Mouse (Mus musculus) intestine, postnatal 0 days (tissue): ENCODE results near the gene Cops2. TPM values are rescaled to one million over a fixed set of nuclear protein-coding genes. Genes with fewer than 3 reads are reported as not detected.
A peak's percentile ranks its signal among the peaks of the same experiment; 100 is the strongest.

Source experiments
- ATAC-seq: fragments of 200-750 bp; cut with Nextera tagmentation; 2 replicates; pipeline ENCODE4 v1.8.0; 2017; ENCODE audit warnings: mild to moderate bottlenecking, moderate TSS enrichment, moderate library complexity
- H3K27ac ChIP-seq: fragments of 300-500 bp; sonication (generic); 2 replicates; pipeline ENCODE4 v1.5.1; 2014; ENCODE audit warnings: mild to moderate bottlenecking, low read depth, low read length, moderate library complexity
- H3K27me3 ChIP-seq: fragments of 300-500 bp; sonication (generic); replicated peaks from 2 replicates; pipeline ENCODE4 v1.6.1; 2014; ENCODE audit warnings: low read length, mixed read lengths; ENCODE audit not compliant: control insufficient read depth, insufficient read depth
- H3K36me3 ChIP-seq: fragments of 300-500 bp; sonication (generic); 2 replicates; pipeline ENCODE4 v1.6.1; 2014; ENCODE audit warnings: mild to moderate bottlenecking, moderate library complexity; ENCODE audit not compliant: control insufficient read depth, insufficient read depth
- H3K4me1 ChIP-seq: fragments of 300-500 bp; sonication (generic); replicated peaks from 2 replicates; pipeline ENCODE4 v1.6.1; 2014; ENCODE audit warnings: antibody characterized with exemption, low read length, mixed read lengths; ENCODE audit not compliant: control insufficient read depth, insufficient read depth
- H3K4me2 ChIP-seq: fragments of 300-500 bp; sonication (generic); replicated peaks from 2 replicates; pipeline ENCODE4 v1.6.1; 2014; ENCODE audit warnings: low read depth, mild to moderate bottlenecking, moderate library complexity
- H3K4me3 ChIP-seq: fragments of 300-500 bp; sonication (generic); 2 replicates; pipeline ENCODE4 v1.5.1; 2014; ENCODE audit warnings: low read depth, low read length
- H3K9ac ChIP-seq: fragments of 300-500 bp; sonication (generic); 2 replicates; pipeline ENCODE4 v1.6.1; 2014; ENCODE audit warnings: mild to moderate bottlenecking, low read depth, low read length
- H3K9me3 ChIP-seq: fragments of 300-500 bp; sonication (generic); 2 replicates; pipeline ENCODE4 v1.6.1; 2016; ENCODE audit warnings: mixed run types; ENCODE audit not compliant: control insufficient read depth
- CTCF ChIP-seq: sonication (generic); IDR thresholded peaks from 2 replicates; pipeline ENCODE4 v1.5.1; 2016; ENCODE audit warnings: low read depth, mild to moderate bottlenecking, control low read depth, antibody characterized with exemption, moderate library complexity
- WGBS: fragments of 180-500 bp; shearing (Covaris S2); extraction: QIAGEN DNeasy Blood & Tissue Kit; methylation state at CpG from one replicate; pipeline ENCODE4 v1.1.7; 2014; 5-methylcytosine and 5-hydroxymethylcytosine counted together
- polyA plus RNA-seq: library from polyadenylated mRNA; unstranded; fragments of >200 nt; fragmentation: Nextera tagmentation; extraction: Ambion mirVana; gene quantifications from 2 replicates; pipeline ENCODE4 v1.2.1, GENCODE M21; 2015

Gene Cops2
- polyA plus RNA-seq, 1 experiment from 2014 or later, result 28.7 TPM

- Histone ChIP-seq H3K4me3 (no peak overlapping the region), H3K9me3 (no peaks in the 10 kb centered on the region), H3K9ac (no peak overlapping the region), H3K36me3 (no peaks in the 10 kb centered on the region), H3K27ac (peak overlapping the region; percentile 70), H3K4me1 (no peaks in the 10 kb centered on the region), H3K27me3 (no peaks in the 10 kb centered on the region), H3K4me2 (no peak overlapping the region)
- 0 out of 2 replicates have a peak, but pooled peaks have one; percentile 4 for ATAC-seq
- no peak for TF ChIP-seq CTCF
- 63% methylated on average over 5 of the region's 5 CpGs for WGBS
Measured at GRCm38 (mm10) chr2:125789265-125789664, 69.7 kb downstream of the Cops2 start.

DNA sequence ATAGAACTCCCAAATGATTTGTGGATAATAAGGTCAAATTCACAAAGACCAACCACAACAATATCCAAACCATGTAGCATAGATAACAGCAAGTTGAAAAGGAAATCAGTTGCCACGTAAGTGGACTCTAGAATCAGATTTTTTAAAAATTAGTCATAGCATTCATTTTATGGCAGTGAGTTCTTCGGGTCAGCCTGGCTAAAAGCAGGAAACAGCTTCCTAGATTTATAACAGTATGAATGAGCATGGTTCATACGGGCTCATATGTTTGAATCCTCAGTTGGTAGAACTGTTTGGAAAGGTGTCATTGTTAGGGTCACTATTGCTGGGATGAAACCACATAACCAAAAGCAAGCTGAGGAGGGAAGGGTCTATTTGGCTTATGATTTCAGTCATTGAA lies 70.2 kb downstream of the Cops2 start:
- Histone ChIP-seq H3K4me2 (no peak overlapping the region), H3K9ac (no peak overlapping the region), H3K4me1 (no peaks in the 10 kb centered on the region), H3K36me3 (no peaks in the 10 kb centered on the region), H3K4me3 (no peak overlapping the region), H3K27ac (peak overlapping the region; percentile 70), H3K9me3 (no peaks in the 10 kb centered on the region), H3K27me3 (no peaks in the 10 kb centered on the region)
- peak; percentile 74 for ATAC-seq
- no peak for TF ChIP-seq CTCF
- 29% methylated on average over 3 of the region's 3 CpGs for WGBS

- peak; percentile 64 for ATAC-seq
- Histone ChIP-seq H3K9me3 (no peaks in the 10 kb centered on the region), H3K27ac (peak overlapping the region; percentile 70), H3K4me2 (no peak overlapping the region), H3K9ac (no peak overlapping the region), H3K27me3 (no peaks in the 10 kb centered on the region), H3K4me3 (no peak overlapping the region), H3K36me3 (no peaks in the 10 kb centered on the region), H3K4me1 (no peaks in the 10 kb centered on the region)
- TF ChIP-seq CTCF, result no peak
Measured at GRCm38 (mm10) chr2:125788351-125788750, 70.6 kb downstream of the Cops2 start.

- Histone ChIP-seq H3K4me1 (no peaks in the 10 kb centered on the region), H3K36me3 (no peaks in the 10 kb centered on the region), H3K27ac (peak overlapping the region; percentile 58), H3K9me3 (no peaks in the 10 kb centered on the region), H3K27me3 (no peaks in the 10 kb centered on the region), H3K4me3 (no peak overlapping the region), H3K9ac (no peak overlapping the region), H3K4me2 (no peak overlapping the region)
- TF ChIP-seq CTCF, result no peak
- 64% methylated on average over 4 of the region's 4 CpGs for WGBS
- ATAC-seq, result no peak
Measured at GRCm38 (mm10) chr2:125785021-125785420, 73.9 kb downstream of the Cops2 start.

DNA sequence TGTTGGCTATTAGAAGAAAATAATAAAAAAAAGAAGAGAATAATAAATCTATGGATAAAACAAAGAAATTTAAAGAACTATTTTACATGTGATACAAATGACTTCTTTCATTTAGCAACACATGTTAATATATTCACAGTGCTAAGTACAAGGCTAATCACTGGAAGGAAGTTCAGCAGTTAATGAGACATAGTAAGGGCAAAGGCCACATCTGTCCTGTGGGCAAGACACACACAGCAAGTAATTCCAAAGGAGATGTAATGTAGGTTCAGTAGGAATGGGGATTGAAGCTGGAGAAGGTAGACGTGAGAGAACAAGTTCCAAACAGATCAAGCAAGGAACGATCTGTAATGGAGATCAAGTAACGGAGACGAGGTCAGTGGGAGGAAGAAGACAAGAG lies 74.5 kb downstream of the Cops2 start:
- Histone ChIP-seq H3K27ac (peak overlapping the region; percentile 58), H3K9me3 (no peaks in the 10 kb centered on the region), H3K36me3 (no peaks in the 10 kb centered on the region), H3K4me1 (no peaks in the 10 kb centered on the region), H3K4me3 (no peak overlapping the region), H3K4me2 (no peak overlapping the region), H3K9ac (no peak overlapping the region), H3K27me3 (no peaks in the 10 kb centered on the region)
- 60% methylated on average over 4 of the region's 4 CpGs for whole genome bisulfite sequencing
- TF ChIP-seq CTCF, result no peak
- peak; percentile 39; the same call in 1 of the 2 replicates for ATAC-seq

DNA sequence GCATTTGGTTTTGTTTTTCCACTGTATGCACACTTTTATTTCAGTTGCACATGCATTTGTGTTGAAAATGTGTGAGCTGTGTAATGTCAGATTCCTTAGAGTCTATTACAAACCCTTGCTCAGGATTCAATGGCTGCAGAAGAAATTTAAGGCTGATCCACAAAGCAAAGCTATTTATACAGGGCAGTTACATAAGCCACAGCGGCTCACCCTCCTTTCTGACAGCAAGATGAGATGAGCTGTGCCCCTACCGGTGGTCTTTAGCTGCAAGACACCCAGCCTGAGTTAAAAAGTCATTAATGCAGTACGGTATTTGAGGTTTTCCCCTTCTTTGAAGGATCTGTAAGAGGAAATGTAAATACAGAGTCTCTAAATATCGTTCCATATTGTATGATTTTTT lies 75.1 kb downstream of the Cops2 start:
- no peak overlapping the region for H3K4me3 ChIP-seq
- H3K4me1 ChIP-seq, result no peaks in the 10 kb centered on the region
- no peaks in the 10 kb centered on the region for H3K27me3 ChIP-seq
- H3K36me3 ChIP-seq, result no peaks in the 10 kb centered on the region
- no peak for ATAC-seq
- TF ChIP-seq CTCF, result no peak
- H3K9me3 ChIP-seq, result no peaks in the 10 kb centered on the region
- no peak overlapping the region for H3K4me2 ChIP-seq
- 58% methylated on average over 4 of the region's 4 CpGs for WGBS
- H3K27ac ChIP-seq, result no peak overlapping the region
- H3K9ac ChIP-seq, result no peak overlapping the region

DNA sequence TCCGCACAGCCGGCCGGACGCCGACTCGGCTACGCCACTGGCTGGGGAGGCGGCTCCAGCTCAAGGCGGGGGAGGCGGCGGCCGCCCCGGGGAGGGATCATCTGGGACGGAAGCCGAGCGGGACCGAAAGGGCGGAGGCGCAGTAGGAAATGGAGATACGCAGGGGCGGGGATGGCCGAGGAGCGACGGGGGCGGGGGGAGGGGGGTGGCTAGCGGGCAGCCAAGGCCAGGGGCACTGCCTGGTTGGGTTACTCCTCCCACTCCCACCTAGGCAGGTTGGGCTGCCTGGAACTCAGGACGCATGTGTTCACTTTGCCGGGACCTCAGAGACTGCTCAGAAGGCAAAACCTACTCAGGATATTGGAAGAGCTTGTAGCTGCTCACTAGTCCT lies 76.2 kb downstream of the Cops2 start, which contains the start of gene Secisbp2l:
TSS of gene Secisbp2l (minus strand) at position 152 of the 391 bp plus-strand sequence.
- H3K27ac ChIP-seq, result peak within 1 kb of the TSS; percentile 95
- peak; percentile 95 for ATAC-seq
- H3K4me2 ChIP-seq, result peak within 1 kb of the TSS; percentile 69
- no peaks in the 10 kb centered on the region for H3K4me1 ChIP-seq
- peak within 1 kb of the TSS; percentile 94 for H3K4me3 ChIP-seq
- H3K9ac ChIP-seq, result peak within 1 kb of the TSS; percentile 96
- H3K36me3 ChIP-seq, result no peaks in the 10 kb centered on the region
- WGBS, result under 1% methylated on average over 27 of the region's 28 CpGs
- no peak for TF ChIP-seq CTCF
- no peaks in the 10 kb centered on the region for H3K9me3 ChIP-seq
- H3K27me3 ChIP-seq, result no peaks in the 10 kb centered on the region
